Mouse (Mus musculus) liver (tissue): Measurements from ENCODE around the gene Tmeff2.

ENCODE experiments used
- DNase-seq: peaks from one replicate; pipeline ENCODE4 v3.0.0-alpha.2; 2020; ENCODE audit warnings: mixed read lengths

Tmeff2 gene

DNA sequence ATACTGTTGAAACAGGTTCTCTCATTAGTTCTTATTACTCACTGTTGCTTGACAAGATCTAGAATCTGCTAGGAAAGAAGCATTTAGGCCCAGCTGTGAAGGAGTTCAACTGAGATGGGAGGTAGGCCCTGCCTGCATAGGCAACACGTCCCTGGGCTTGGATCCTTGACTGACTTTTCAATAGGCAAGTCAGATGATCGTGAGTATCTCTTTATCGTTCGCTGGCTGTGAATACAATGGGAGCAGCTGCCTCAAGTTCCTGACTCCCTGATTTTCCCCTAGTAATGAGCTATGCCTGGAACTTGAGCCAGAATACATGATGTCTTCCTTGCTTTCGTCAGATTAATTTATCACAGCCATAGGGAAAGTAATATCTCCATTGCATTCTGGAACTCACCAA lies 214.3 kb downstream of the Tmeff2 start:
- DNase-seq = no peak

DNA sequence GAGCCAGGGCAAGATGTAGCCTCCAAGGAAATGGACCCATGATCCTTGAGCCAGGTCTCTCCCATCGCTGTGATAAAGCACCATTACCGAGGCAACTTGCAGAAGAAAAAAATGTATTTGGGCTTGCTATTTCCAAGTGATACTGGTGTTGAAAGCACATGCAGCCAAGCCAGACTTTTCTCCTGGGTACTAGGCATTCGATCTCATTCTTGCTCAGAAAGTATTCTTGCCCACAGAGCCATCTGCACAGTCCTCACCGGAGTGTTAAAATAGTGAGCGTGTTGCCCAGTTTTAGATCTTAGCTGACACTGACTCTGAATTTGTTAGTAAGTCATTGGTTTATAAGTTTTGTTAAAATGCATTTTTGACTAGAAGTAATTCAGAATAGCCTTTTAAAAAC lies 215.3 kb downstream of the Tmeff2 start:
- no peak for DNase-seq

DNA sequence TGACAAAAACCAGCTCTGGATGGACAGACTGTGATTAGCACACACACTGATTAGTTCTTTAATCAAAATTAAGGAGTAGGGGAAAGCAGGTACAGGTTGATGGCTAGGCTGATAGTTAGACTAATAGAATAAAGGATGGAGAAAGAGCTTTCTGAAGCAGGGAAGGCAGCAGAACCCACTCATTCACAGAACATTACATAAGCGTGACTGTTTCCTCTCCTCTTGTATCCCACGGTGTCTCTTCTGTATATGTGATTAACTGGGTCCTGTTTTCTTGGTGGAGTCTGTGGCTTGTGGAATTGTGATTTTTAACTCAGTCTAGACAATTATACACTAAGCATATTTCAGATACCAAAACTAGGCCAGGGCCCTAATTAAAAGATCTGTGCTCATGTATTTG lies 217.4 kb downstream of the Tmeff2 start:
- no peak for DNase-seq

DNA sequence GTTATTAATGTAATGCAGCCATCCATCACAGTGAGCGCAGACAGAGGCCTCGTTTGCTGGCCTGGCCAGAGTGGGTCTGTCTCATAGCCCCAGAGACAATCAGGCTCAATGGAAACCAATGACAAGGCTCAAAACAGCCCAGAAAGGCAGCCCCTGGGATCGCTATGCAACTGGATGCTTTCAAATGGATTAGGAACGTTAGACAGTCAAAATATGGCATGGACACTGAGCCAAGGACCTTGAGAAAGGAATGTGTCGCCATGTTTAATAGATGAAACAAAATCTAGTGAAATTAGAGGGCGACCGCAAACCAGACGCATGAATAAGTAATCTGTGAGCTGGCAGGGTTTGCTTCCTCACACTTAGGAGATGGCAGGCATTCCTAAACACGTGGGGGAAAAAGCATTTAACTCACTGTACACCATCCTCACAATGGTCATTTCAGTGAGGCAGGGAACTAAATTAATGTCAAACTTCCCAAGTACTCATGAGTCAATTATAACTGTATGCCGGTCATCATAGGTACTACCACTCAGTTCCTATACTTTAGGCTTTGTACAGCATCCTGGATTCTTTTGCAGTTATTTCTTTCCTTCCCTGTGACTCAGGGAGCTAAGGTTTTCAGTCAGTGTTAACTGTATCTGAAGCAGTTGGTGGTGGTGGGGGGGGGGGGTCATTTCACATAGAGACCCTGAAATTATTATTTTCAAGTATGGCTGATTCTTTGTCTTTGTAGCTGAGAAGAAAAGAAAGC lies 225.4 kb downstream of the Tmeff2 start:
- DNase-seq = no peak

DNA sequence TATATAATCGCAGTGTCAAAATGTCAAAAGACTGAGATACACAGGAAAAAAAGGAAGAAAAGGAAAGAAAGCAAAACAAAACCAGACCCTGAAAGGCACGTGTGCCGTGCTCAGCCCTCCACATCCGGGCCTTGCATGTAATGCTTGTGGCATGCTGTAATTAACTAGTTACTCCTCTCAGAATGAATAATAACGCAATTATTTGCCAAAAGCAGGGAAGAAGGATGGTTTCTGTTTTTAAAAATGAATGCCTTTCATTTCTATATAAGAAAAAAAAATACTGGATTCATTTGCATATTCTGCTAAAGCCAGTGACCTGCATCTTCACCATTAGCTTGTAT lies 225.9 kb downstream of the Tmeff2 start:
- no peak for DNase-seq

DNA sequence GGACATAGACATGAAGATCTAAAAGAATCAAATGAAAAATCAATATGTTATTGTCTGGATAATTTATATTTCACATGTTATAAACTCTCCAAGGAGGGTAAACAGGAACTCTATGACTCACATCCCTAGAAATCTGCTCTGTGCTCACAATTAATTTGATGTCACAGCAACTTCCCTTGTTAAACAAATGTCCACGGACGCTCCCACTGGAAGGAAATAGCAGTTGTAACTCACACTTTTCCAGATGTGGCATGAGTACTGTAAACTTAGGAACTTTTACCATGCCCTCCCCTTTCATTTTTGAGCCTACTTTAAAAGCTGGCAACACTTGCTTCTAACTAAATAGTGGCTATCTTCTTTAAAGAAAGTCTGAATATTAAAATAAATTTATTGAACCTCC lies 236.3 kb downstream of the Tmeff2 start:
- no peak for DNase-seq

DNA sequence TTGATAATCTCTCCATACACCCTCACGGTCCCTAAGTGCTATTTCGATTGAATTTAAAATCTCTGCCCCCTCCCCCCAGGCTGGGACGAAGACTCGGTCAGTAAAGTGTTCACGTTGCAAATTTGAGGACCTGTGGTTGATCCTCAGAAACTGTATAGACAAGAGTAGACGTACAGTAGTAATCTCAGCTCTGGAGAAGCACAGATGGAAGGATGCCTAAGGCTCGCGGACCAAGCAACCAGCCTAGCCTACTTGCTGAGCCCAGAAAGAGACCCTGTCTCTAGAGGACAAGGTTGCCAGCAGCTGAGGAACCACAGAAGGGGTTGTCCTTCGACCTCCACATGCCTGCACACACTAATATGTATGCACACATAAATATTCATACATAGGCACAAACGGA lies 239.2 kb downstream of the Tmeff2 start:
- DNase-seq = no peak

DNA sequence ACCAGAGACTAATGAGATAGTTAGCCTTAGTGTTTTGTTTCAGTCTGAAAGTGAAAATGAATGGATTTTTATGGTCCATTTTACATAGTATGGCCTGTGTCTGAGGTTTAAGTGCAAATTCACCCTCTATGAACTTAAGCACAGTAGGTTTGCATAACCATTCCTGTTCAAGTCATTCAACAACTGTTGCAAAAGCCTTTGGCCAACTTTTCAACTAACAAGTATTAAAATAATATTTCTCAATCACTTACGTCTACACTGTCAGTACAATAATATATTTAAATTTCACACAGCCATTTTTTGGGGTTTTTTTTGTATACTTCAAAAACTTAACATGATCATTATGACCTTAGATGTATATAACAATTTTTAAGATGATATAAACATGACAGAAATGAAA lies 240.9 kb downstream of the Tmeff2 start:
- DNase-seq = no peak

DNA sequence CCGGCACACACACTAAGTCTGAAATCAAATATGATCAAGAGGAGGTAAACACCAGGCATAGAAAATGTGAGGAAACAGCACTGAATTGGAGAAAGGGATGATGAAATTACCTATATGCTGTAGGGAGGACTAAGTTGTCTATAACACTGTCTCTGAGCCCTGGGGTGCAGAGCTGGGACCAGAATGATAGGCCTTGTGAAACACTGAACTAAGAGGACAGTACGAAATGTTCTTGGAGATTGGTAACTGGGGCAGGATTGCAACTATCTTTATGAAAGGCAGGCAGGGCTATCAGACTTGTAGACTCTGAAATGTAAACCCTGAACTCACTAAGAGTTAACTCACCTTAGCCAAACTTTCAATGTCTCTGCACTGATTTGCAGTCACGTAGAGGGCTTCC lies 242.3 kb downstream of the Tmeff2 start:
- no peak for DNase-seq

DNA sequence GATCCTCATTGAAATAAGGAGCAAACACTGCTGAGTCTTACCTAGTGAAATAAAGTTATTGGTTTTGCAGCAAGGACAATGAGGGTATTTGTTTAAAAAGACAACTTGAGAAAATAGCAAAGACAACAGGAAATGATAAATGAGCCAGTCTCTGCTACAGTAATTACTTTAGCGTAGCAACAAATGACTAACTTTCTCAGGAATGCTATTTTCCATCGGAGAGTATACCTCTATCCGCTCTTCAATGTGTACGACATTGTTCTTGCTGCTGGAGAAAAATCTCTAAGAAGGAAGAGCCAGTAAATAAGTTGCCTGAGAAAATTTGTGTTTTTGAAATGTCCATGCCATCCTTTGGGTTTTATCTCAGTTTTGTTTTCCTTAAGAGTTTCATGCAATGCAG lies 245.2 kb downstream of the Tmeff2 start:
- no peak for DNase-seq

DNA sequence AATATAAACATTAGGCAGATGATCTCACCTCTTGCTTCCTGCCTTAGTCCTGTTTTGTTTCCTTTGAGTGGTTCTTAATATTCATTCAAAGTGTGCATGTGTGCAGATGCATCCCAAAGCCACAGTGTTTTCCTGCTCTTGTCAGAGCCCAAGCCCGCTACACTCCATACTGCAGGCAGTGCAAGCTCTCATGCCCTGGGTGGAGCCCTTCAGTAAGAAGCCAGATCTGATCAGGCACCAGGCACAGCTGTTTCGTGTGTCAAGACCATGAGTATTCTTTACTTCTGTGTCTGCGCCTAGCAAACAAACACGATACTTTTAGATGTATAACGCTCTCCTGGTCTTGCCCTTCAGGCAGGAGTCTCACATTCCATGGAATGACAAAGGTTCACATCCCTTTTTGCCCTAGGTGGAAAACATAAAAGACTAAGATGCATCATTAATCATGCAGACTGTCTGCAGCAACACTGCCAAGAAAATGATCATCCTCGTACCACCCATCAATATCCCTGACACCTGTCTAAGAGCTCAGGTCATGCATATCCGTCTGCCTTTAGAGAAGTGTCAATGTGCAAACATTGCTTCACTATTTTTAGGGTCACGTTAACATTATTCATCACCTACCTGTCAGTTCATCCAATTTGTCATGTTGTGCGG lies 248.2 kb downstream of the Tmeff2 start:
- no peak for DNase-seq

DNA sequence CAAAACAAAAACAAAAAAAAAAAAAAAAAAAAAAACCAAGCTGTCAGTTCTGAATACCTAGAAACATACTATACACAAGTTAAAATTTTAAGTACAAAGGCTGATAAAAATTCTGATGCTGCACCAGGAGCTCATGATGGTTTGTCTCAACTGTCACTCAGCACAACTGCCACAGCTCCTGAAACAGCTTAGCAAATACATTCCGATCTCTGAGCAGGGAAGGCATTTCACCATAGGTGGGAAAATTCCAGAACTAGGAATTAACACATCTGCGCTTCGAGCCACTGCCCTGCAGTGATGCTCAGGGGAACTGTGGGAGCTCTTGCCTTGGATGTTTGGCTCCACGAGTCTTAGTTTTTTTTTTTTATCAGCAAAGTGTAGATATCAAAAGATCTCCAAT lies 249.0 kb downstream of the Tmeff2 start:
- no peak for DNase-seq

DNA sequence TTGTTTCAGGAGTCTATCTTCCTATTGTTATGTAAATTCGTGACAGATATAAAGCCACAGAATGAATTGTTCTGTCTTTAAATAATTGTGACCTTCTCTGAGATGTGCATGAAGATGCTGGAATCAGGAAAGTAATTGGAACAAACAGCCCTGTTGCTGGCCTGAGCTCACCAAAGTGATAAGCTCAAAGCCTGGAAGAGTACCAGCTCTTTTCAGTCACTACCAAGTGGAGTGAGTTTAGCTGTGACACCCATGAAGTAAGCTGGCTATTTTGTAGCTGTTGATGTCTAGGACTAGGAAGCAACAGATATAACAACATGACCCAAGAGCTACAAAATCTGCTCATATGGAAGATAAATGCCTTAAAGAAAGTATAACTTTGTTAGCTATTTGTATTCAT lies 249.4 kb downstream of the Tmeff2 start:
- DNase-seq = no peak

DNA sequence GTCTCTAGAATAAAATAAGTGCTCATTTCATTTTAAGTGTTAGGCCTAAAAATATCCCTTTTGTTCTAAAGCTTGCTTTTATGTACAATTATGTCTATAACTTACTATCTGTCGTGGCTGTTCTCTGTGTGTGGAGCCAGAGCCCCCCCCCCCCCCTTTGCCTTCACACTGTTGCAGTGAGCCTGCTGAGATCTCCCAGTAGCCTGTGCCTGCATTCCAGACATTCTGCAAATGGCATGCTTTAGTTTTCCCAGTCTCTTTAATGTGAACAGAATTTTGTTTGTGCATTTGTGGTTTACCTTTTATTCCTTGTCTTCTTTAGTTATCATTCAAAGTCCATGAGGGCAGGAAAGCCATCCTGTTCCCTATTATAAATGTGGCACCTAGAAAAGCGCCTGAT lies 251.6 kb downstream of the Tmeff2 start:
- DNase-seq = no peak

DNA sequence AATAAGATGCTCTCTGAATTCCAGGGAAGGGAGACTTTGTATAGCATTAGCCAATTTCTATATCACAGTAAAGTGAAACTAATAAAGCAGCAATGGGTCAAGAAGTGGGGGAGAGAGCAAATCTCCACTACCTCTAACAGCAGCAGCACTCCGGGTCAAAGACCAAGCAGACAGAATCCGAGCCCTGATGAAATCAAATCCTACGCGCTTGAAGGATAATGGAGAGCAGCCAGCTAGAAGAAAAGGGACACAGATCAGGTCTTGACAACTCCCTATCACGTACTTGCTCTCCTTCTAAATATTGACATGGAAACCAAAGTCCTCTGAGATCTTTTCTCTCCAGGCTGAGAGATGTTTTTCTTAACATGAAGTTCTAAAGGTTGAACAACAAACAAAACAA lies 252.4 kb downstream of the Tmeff2 start:
- DNase-seq = no peak

DNA sequence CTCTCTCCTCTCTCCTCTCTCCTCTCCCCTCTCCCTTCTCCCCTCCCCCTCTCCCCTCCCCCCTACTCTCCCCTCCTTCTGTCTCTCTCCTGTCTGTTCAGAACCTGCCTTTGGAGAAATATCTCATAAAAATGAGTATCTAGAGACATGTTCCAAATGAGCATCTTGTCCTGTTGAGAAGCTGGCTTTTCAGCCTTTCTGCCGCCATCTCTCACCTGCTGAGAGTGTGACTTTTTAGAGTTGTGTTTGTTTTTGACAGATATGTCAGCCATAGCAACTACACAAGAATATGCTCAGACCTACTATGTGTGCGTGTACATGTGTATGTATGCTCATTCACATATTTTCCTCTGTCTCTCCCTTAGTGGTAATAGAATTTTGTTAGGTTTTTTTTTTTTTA lies 283.8 kb downstream of the Tmeff2 start:
- no peak for DNase-seq

DNA sequence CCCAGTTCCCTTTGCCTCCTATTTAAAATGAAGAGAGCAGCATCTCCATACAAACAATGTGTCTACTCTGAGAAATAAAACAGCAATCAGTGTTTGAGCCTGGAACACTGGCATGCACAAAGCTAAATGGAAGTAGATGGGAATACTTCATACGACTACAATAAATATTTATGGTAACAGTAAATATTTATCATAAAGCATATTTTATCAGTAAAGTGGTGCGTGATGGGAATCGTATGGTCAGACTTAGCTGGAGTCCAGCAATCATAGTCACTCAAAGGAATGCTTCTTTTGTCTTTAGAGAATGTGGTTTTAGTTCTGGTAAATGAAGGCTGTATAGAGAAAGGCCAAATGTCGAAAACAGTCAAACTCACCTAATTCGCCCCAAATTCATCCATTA lies 288.6 kb downstream of the Tmeff2 start:
- DNase-seq = no peak

DNA sequence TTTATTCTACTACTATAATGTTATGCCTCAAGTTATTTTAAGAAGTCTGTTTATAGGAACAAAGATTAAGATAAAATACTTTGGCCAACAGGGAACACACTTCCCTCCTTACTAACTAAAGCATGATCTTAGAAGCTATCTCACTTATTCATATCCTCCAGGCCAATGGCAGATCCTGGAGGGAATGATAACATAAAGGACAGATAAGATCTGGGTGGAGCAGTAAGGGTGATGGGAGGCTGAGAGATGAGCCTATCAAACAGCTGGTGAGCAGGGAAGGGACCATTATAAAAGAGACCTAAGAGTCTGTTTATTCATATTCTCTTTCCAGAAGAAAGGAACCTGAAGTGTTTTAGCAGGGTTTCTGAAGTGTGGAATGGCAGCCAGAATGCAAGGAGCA lies 290.8 kb downstream of the Tmeff2 start:
- no peak for DNase-seq

DNA sequence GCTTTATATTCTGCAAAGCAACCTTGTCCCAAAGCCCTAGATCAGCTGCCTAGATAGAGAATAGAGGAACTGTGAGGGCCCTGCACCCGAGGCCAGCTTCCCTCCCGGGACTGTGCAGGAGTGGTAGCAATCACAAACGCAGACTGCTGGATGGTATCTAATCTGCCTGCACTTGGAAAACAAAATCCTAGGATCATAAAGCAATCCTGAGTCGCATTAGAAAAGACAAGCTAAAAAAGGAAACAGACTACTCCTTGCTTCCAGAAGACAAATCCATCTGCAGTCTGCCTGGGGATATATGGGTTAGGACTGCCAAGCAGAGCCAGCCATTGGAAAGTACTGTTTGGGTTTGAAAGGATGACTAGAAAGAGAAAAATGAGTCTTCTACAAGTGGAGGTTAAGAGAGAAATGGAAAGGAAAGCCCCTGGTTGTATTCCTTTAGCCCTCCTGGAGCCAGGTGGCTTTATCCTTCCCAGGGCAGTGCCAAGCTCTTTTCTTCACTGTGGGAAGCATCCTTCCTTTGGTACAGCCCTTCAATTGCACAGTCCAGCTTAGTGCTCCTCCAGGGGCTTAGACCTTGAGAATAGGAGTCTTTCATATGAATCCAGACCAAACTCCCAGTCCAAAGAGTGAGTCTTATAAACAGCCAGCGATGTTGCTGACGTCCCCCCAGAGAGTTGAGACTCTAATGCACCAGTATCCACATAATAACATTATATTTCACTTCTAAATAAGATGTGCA lies 291.6 kb downstream of the Tmeff2 start:
- DNase-seq = no peak

DNA sequence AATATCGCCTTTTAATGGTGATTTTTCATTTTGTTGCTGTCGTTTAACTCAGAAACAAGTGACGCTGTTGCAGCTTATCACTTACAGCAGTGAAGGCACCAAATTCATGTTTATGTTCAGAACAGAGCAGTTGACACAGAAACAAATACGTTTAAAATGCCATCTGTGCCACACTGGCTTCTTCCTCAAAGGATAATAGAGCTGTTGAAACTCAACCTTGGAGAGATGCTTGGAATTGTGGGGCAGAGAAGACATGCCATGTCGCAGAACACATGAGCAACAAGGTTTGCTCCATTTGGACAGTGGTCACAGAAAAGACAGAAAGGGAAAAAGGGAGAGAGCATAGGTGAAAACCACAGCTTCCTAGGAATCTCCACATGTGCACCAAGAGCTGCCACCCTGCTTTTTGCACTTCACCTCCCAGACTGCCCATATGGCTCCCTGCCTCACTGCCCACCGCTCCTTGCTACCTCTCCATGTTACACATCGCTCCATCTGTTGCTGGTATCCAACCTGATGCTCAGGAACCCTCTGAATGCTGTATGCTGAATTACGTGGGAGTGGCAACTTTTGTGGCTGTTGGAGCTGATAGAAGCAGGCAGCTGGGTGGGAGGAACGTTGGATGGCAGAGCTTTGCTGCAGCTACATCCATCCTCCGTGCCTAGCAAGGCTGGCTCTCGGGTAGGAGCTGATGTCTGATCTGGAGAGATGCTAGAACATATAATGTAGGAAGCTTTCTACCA lies 298.8 kb downstream of the Tmeff2 start:
- DNase-seq = no peak

DNA sequence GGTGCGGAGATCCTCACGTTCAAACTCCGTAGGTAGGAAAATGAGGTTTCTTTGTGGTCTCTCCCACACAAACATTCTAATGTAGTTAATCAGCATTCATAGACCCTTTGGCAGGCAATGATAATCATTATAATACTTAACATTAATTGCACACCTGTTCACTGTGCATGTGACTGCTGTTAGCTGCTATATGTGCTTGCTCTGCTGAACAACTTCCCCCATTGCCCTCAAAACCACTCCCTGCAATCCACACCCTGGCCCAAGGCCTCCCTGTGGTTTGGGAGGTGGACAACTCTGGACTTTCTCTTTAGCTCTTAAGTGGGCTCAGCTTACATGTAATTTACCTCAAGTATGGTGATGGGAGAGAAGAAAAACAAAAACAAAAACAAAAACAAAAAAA lies 299.5 kb downstream of the Tmeff2 start:
- no peak for DNase-seq

DNA sequence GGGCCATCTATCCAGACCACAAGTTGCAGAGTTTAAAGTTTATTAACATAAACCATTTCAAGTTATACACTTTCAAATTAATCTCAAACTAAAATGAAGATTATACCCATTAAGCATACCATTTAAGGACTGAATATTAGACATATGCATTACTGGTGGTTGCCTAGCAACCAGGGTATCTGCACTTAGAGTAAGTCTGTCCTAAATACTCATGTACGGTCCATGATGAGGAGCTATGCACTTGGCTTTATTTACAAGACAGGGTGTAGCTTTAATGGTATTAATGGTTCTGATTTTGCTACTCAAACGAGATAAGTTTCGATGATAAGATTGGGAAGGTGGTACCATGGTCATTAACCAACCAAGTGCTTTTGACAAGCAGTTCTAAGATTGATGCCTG lies 315.2 kb downstream of the Tmeff2 start:
- DNase-seq = no peak

DNA sequence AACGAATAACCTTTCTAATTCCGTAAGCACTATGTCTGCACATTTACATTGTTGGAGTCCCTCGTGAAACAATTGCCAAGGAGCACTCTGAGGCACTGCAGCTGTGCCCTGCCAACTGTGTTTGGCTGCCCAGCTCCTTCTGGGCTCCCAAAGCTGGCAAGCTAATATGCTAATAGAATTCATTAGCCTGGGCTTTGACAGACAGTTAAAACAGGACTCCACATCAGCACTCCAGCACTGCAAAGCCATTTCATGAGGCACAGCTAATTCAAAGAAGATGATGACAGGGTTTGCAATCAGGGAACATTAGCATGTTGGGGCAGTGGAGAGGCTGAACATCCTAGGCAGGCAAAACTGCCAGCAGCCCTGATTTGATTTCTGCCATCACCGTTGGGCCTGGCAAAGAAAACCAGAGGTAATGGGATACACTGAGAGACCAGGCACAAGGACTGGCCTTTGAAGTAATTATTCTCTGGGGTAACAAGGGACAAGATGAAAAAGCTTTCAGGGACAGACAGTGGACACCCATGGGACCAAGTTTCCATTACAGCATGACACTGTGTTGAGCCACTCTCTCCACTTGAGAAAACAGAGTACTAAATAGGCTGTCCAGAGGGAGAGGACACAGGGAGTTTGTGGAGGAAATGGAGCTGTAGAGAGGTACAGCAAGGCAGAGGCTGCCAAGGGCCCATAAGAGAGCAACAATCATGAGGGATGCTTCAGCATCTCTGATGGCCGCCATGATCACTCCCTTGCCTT lies 316.0 kb downstream of the Tmeff2 start:
- DNase-seq = no peak
